Mouse (Mus musculus) lung, adult 2 months (tissue): ENCODE measurements around the gene Mboat2. TPM values are rescaled to one million over a fixed set of nuclear protein-coding genes. Genes with fewer than 3 reads are reported as not detected.

Source experiments
- DNase-seq: peaks from one replicate; pipeline ENCODE4 v3.0.0; 2022
- H3K4me1 ChIP-seq: fragments of 200-500 bp; 2 replicates; pipeline ENCODE4 v1.6.1; 2011; ENCODE audit warnings: low read length; ENCODE audit not compliant: control insufficient read depth, insufficient read depth
- H3K4me3 ChIP-seq: fragments of 200-500 bp; replicated peaks from 2 replicates; pipeline ENCODE3; 2011; ENCODE audit warnings: low read depth, mild to moderate bottlenecking, control low read depth, low read length; ENCODE audit errors: extremely low read depth
- CTCF ChIP-seq: fragments of 200-500 bp; IDR thresholded peaks from 2 replicates; pipeline ENCODE4 v1.5.1; 2011; ENCODE audit warnings: mild to moderate bottlenecking, low read length, control low read depth; ENCODE audit not compliant: insufficient read depth
- POLR2A ChIP-seq: fragments of 200-500 bp; IDR thresholded peaks from 2 replicates; pipeline ENCODE4 v1.6.1; 2011; ENCODE audit warnings: low read depth, mild to moderate bottlenecking, control low read depth, low read length, borderline replicate concordance; ENCODE audit errors: extremely low read depth
- WGBS: fragments of 180-500 bp; shearing (Covaris S2); methylation state at CpG from one replicate; pipeline ENCODE4 v1.1.7; 2018; 5-methylcytosine and 5-hydroxymethylcytosine counted together
- polyA plus RNA-seq: library from polyadenylated mRNA; depleted of rRNA; stranded (reverse); fragments of >200 nt; gene quantifications from 2 replicates; pipeline ENCODE4 v1.2.3, GENCODE M21; 2012

The Mboat2 gene
- polyA plus RNA-seq, 1 experiment: 4.0 TPM

DNA sequence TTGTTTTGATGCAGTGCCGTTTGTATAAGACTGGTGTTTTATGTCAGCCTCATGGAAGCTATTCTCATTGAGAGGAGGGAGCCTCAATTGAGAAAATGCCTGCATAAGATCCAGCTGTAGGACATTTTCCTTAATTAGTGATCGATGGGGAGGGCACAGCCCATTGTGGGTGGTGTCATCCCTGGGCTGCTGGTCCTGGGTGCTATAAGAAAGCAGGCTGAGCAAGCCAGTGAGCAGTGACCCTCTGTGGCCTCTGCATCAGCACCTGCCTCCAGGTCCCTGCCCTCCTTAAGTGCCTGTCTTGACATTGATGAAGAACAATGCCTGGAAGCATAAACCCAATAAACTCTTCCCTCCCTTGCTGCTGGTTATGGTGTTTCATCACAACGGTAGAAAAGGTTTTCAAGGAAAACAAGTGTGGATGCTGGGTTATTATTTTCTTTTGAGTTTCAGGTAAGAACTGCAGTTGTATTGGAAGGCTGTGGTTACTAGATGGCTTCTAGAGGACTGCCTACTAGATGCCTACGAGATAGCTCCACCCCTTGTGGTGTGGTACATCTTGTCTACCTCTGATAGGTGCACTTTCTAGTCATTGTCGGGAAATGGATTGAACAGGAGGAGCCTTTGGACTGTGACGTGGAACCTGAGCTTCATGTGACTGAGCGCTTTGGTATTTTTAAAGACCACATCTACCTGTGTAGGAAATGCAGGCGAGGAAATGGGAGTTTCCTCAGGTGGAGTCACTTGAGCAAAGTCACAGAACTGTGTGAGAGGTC is 60.2 kb downstream of the Mboat2 start:
- TF ChIP-seq CTCF: no peak
- TF ChIP-seq POLR2A: no peak
- DNase-seq: no peak
- H3K4me1 ChIP-seq: peaks cover 11% of the 10 kb centered on the region
- WGBS: 89% methylated on average over 8 of the region's 8 CpGs
- H3K4me3 ChIP-seq: no peak overlapping the region

DNA sequence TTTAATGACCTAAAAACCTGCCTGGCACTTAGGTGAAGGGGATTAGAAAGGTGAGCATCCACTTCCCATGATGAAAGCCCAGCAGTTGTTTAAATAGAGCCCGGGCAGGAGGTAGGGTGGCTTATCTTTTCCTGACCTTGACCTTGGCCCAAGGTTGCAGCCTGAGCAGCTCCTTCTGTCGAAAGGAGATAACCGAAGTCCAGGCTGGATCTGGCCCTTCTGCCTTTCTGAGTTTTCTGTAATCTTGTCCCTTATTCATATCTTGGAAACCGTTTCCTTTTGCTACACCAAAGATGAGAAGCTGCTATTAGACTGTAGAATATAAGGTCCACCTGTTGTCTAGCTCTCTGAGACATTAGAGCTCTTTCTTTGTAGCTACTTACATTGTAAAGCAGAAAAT is 61.9 kb downstream of the Mboat2 start:
- TF ChIP-seq CTCF (no peak), POLR2A (no peak)
- Histone ChIP-seq H3K4me3 (no peak overlapping the region), H3K4me1 (peaks cover 11% of the 10 kb centered on the region)
- 63% methylated on average over 4 of the region's 4 CpGs for WGBS
- no peak for DNase-seq

DNA sequence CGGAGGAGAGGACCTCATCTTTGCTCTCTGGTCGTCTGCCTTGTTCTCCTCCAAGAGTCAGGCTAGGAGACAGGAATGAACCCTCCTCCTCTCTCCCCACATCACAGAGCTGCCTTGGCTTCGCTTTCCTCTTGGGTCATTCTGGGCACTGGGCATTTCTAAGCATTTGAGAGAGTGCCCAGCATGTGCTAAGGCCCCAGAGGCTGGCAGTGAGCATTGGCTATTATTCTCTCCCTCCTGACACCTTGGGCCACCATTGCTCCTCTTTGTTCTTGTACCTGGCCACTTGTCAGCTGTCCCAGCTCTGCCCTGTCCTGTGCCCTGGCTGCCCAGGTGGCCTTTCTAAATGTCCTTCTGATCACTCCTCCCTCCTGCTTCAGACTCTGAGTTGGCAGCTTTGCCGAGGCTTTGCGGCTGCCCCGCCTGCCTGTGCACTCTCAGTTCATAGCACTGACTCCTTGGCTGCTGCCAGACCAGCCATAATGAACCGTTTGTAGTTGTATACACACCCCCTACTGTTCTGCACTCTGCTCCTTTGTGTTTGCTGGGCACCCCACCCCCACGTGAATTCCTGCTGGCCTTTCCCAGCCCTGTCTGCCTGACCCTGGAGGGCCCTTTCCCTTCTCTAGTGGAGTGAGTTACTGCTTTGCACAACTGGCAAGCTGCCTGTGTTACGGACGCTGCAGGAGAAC is 63.2 kb downstream of the Mboat2 start:
- Histone ChIP-seq H3K4me1 (peaks cover 11% of the 10 kb centered on the region), H3K4me3 (no peak overlapping the region)
- TF ChIP-seq CTCF (no peak), POLR2A (no peak)
- 37% methylated on average over 10 of the region's 10 CpGs for WGBS
- DNase-seq: peak; percentile 43

DNA sequence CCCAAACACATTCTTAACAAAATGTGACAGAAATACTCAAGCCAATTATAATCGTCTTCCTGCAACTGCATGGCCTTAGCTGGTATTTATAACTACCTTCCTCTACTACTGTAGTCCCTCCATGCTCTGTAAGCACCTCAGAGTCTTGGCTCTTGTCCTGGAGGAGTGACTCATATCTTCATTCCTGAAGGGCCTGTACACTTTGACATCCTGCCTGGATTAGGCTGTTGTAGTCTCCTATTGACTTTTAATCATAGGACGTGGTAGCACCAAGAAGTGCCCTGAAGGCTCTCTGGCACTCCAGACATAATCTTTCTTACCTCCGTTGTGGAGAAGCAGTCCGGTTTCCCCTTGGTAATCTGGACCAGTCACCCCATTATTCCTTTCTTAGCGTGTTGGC is 64.7 kb downstream of the Mboat2 start:
- WGBS: 29% methylated on average over 5 of the region's 5 CpGs
- no peak overlapping the region for H3K4me3 ChIP-seq
- peaks cover 11% of the 10 kb centered on the region for H3K4me1 ChIP-seq
- no peak for DNase-seq
- TF ChIP-seq POLR2A: no peak
- no peak for TF ChIP-seq CTCF

DNA sequence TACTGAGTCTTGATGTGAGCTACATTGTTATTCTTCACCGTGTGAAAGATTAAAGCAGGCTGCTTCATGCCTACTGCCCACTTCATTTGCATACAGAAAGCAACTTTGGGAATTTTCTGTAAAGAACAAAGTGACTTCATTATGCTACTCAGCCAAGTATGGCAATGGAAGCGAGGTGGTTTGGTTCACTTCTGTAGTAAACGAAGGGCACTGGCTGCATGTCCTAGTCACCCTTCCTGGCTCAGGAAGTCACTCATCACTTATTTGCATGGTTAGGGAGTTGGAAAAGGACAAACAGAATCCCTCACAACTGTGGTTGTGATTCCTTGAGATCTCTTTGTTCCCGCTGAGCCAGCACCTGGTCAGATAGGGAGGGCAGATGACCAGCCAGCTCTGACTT is 66.7 kb downstream of the Mboat2 start:
- no peak for DNase-seq
- 67% methylated on average over 4 of the region's 4 CpGs for WGBS
- peaks cover 11% of the 10 kb centered on the region for H3K4me1 ChIP-seq
- TF ChIP-seq POLR2A (no peak), CTCF (no peak)
- H3K4me3 ChIP-seq: no peak overlapping the region

DNA sequence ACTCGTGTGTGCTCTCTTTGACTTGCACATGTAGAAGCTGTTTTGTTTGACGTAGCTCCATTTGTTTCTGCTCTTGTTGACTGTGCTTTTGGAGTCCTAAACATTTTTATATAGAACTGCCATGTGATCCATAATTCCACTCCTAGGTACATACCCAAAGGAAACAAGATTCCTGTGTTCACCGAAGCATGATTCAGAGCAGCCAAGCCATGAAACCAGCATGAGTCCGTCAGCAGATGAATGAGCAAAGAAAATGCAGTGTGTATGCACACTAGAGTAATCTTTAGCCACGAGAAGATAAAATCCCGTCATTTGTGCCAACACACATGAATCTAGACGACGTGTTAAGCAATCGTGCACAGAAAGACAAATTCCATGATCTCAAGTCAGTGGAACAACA is 67.5 kb downstream of the Mboat2 start:
- 69% methylated on average over 9 of the region's 9 CpGs for WGBS

DNA sequence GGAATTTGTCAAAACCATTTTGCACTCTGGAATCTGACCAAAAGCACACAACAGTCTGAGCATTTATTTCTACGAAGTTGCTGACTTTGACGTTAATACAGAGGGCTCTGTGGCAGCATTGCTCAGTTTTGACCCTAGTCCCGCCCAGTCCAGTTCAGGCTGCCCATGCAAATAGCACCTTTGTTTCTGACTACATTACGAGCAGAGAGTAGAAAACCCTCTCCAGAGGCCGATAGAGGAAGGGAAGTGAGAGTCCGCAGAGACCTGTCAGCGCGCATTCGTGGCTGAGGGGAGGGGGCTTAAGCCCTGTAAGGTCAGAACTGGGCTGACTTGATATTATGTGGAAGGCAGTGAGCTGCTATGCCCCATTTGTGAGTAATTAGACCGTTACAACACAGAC is 69.0 kb downstream of the Mboat2 start:
- TF ChIP-seq POLR2A (no peak), CTCF (no peak)
- no peak overlapping the region for H3K4me3 ChIP-seq
- 85% methylated on average over 10 of the region's 10 CpGs for WGBS
- DNase-seq: no peak
- peaks cover under 1% of the 10 kb centered on the region for H3K4me1 ChIP-seq

More for the DNA sequence above, 67.5 kb downstream of the Mboat2 start:
- TF ChIP-seq CTCF (no peak), POLR2A (no peak)
- H3K4me3 ChIP-seq: no peak overlapping the region
- no peak for DNase-seq
- peaks cover 11% of the 10 kb centered on the region for H3K4me1 ChIP-seq

DNA sequence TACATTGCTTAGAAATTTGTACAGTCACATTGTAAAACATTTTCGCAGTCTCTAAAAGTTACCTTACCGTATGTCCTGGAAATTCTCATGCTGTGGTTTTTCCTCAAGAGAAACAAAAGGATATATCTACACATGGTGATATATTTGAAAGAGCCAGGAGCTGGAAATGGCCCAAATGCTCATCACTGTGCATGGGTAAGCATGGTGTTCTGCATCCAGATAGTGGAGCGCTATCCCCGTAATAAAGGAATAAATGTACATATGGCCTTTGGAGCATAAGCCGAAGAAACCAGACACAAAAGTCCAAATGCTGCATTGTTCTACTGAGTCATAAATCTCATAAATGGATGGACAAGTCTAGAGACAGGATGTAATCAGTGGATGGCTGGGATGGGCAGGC is 72.1 kb downstream of the Mboat2 start:
- 95% methylated on average over 5 of the region's 5 CpGs for WGBS

DNA sequence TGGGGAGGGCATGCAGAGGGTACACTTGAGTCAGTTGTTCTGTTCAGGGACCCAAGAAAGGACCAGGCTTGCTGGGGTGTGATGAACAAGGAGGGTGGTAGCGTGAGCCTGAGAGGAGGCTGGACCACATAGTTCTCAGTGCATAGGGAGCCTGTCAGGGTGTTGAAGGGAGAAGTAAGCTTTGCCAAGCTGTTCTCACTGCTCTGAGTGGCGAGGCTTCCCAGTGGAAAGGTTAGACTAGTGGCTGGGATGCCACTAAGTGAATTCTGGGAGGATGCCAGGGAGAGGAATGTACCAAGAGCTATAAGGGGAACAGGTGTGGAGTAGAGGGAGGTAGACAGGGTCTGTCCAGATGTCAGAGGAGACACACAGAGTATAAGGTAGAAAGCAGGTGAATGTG is 77.2 kb downstream of the Mboat2 start:
- peaks cover 5% of the 10 kb centered on the region for H3K4me1 ChIP-seq
- 81% methylated on average over 2 of the region's 2 CpGs for WGBS
- no peak for DNase-seq
- TF ChIP-seq POLR2A: no peak
- TF ChIP-seq CTCF: no peak
- H3K4me3 ChIP-seq: no peak overlapping the region

More for the DNA sequence above, 72.1 kb downstream of the Mboat2 start:
- no peaks in the 10 kb centered on the region for H3K4me1 ChIP-seq
- DNase-seq: no peak
- TF ChIP-seq POLR2A (no peak), CTCF (no peak)
- H3K4me3 ChIP-seq: no peak overlapping the region

DNA sequence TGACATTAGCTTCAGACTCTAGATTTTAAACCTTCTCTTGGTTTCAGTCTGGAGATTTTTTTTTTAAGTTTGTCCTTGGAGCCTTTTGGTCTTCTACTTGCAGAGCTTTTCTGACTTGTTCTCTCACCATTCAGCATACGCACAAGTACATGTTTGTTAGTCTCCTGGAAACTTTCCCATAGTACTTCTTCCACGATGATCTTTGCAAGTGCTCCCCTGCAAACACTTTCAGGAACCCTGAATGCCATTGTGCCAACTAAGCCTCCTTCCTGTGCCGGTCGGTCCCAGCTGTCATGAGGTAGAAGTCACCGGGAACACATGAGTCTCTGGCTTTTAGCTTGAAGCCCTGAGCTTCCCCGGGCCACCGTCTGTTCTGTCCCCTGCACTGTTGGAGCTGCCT is 79.0 kb downstream of the Mboat2 start:
- H3K4me1 ChIP-seq: peaks cover 5% of the 10 kb centered on the region
- H3K4me3 ChIP-seq: no peak overlapping the region
- DNase-seq: peak; percentile 16
- no peak for TF ChIP-seq POLR2A
- TF ChIP-seq CTCF: no peak
- WGBS: 46% methylated on average over 7 of the region's 7 CpGs
